Mouse (Mus musculus) liver, adult 2 months (tissue): Measurements from ENCODE around the gene 1810010H24Rik.

Experiments
- CTCF ChIP-seq: fragments of 200-500 bp; IDR thresholded peaks from 2 replicates; pipeline ENCODE4 v1.5.1; 2011; ENCODE audit warnings: low read depth, low read length, control low read depth
- POLR2A ChIP-seq: fragments of 200-500 bp; IDR thresholded peaks from 2 replicates; pipeline ENCODE4 v1.6.1; 2011; ENCODE audit warnings: low read length, control low read depth; ENCODE audit not compliant: insufficient read depth; ENCODE audit errors: extremely low read depth

GRCm38 (mm10) chr11:107028754-107029153 is 3.3 kb downstream of the 1810010H24Rik start:
- TF ChIP-seq CTCF (no peak), POLR2A (no peak)
